Mouse (Mus musculus) thymus, adult 2 months (tissue): ENCODE measurements at regions not wholly inside any gene's neighbourhood (a gene's known extent, or its start where the extent isn't known, plus 50 kb on each side); places are given as distances from the start of the nearest gene placed in this dataset.

Source experiments
- DNase-seq: peaks from one replicate; pipeline ENCODE4 v3.0.0; 2021
- H3K27ac ChIP-seq: fragments of 200-500 bp; 2 replicates; pipeline ENCODE4 v1.5.1; 2012; ENCODE audit warnings: low read length, control low read depth; ENCODE audit not compliant: control insufficient read depth, insufficient read depth
- H3K27me3 ChIP-seq: fragments of 200-500 bp; 2 replicates; pipeline ENCODE4 v1.6.1; 2012; ENCODE audit warnings: mild to moderate bottlenecking, low read length, moderate library complexity, mixed read lengths; ENCODE audit not compliant: control insufficient read depth, insufficient read depth
- H3K36me3 ChIP-seq: fragments of 200-500 bp; 2 replicates; pipeline ENCODE4 v1.6.1; 2012; ENCODE audit warnings: mild to moderate bottlenecking, low read length, moderate library complexity; ENCODE audit not compliant: control insufficient read depth, insufficient read depth
- H3K4me1 ChIP-seq: fragments of 200-500 bp; replicated peaks from 2 replicates; pipeline ENCODE4 v1.6.1; 2012; ENCODE audit warnings: low read length; ENCODE audit not compliant: control insufficient read depth, insufficient read depth
- H3K4me3 ChIP-seq: fragments of 200-500 bp; 2 replicates; pipeline ENCODE4 v1.5.1; 2012; ENCODE audit warnings: mild to moderate bottlenecking, low read length, control low read depth, moderate library complexity; ENCODE audit not compliant: control insufficient read depth, insufficient read depth
- CTCF ChIP-seq: fragments of 200-500 bp; IDR thresholded peaks from 2 replicates; pipeline ENCODE4 v1.5.1; 2012; ENCODE audit warnings: mild to moderate bottlenecking, control low read depth, low read length, moderate library complexity, borderline replicate concordance; ENCODE audit not compliant: control insufficient read depth, poor library complexity, insufficient read depth; ENCODE audit errors: extremely low read depth
- POLR2A ChIP-seq: fragments of 200-500 bp; IDR thresholded peaks from 2 replicates; pipeline ENCODE4 v1.6.1; 2012; ENCODE audit warnings: mild to moderate bottlenecking, low read length, control low read depth, moderate library complexity; ENCODE audit not compliant: control insufficient read depth, poor library complexity, insufficient read depth; ENCODE audit errors: extremely low read depth
- WGBS: fragments of 180-500 bp; shearing (Covaris S2); methylation state at CpG from one replicate; pipeline ENCODE4 v1.1.7; 2018; 5-methylcytosine and 5-hydroxymethylcytosine counted together

DNA sequence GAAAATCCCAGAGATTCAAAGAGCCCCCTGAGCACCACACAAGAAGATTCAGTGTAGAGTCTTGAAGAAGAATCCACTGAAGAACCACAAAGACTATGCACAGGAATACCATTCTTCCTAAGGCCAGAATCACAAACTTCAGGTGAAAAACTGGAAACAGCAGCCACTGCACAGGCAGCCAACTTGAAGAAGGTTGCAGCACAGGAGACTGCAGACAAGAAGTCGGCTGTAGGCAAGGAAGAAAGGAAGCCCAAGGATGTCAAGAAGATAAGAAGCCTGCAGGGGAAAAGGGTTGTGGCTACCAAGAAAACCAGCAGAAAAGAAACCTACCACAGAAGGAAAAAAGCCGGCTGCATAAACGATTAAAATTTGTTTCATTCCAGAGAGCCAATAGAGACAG is 76.8 kb upstream of the Ngly1 start:
- TF ChIP-seq CTCF (no peak), POLR2A (no peak)
- no peaks in the 10 kb centered on the region for H3K36me3 ChIP-seq
- 4% methylated on average over 3 of the region's 3 CpGs for WGBS
- no peak for DNase-seq
- H3K4me1 ChIP-seq: peaks cover 15% of the 10 kb centered on the region
- H3K4me3 ChIP-seq: no peak overlapping the region
- H3K27me3 ChIP-seq: no peaks in the 10 kb centered on the region
- peak overlapping the region; percentile 93 for H3K27ac ChIP-seq

DNA sequence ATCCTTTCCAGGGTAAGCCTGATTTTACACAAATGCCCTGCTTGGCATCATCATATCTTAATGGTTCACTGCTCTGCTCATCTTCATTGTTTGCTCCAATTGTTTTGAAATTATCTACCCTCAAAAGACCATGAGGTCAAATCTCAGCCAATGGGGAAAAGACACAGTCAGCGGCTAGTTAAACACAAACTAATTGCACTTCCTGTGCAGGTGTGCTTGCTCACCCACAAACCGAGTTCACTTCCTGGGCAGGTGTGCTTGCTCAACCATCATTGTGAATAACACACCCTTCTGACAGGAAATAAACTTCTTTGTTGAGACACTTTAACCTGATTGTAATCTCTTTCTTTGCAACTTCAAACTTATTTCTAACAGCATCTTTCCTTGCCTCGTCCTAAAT is 75.8 kb upstream of the Ngly1 start:
- H3K4me3 ChIP-seq: no peak overlapping the region
- DNase-seq: peak; percentile 87
- peaks cover 14% of the 10 kb centered on the region for H3K4me1 ChIP-seq
- no peaks in the 10 kb centered on the region for H3K36me3 ChIP-seq
- TF ChIP-seq POLR2A (no peak), CTCF (no peak)
- 4% methylated on average over 3 of the region's 3 CpGs for WGBS
- no peaks in the 10 kb centered on the region for H3K27me3 ChIP-seq
- H3K27ac ChIP-seq: peak overlapping the region; percentile 22; the same call in 1 of the 2 replicates

DNA sequence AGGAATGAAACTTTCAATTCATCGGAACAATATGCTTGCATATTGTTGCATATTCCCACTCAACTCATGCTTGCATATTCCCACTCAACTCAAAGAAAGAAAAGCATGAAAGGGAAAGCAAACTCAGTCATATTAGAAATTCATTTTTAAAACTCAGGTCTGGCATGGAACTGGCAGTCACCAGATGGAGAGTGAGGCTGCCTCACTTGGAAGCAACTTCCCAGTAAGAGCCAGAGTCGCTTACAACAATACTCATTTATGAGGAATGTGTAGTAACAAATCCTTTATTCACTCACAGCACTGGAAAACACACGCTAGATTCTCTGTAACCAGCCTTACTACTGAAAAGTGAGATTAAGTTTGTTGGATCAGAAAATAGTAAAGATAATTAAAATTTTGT is 70.9 kb upstream of the Ngly1 start:
- Histone ChIP-seq H3K36me3 (no peaks in the 10 kb centered on the region), H3K27ac (no peak overlapping the region), H3K4me1 (peaks cover 7% of the 10 kb centered on the region), H3K27me3 (no peaks in the 10 kb centered on the region), H3K4me3 (no peak overlapping the region)
- no peak for DNase-seq
- 95% methylated on average over 3 of the region's 3 CpGs for WGBS
- TF ChIP-seq POLR2A: no peak
- TF ChIP-seq CTCF: no peak

DNA sequence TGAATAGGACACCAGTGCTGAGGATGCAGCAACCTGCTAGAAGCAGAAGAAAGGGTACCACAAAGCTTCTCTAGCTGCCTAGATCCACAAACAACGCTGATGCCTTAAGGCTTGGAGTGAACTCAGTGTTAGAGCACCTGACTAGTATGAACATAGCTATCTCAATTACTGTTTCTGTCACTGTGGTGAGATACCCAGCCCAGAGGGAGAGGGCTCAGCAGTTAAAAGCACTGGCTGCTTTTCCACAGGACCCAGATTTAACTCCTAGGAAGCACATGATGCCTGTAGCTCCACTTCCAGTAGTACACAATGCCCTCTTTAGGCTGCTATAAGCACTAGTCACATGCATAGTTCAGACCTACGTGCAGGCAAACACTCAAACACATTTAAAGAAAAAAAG is 67.3 kb upstream of the Ngly1 start:
- 31% methylated on average over 2 of the region's 2 CpGs for WGBS
- TF ChIP-seq POLR2A: no peak
- no peak for TF ChIP-seq CTCF
- DNase-seq: peak; percentile 42
- H3K36me3 ChIP-seq: no peaks in the 10 kb centered on the region
- no peak overlapping the region for H3K4me3 ChIP-seq
- peak overlapping the region; percentile 82 for H3K27ac ChIP-seq
- peaks cover 5% of the 10 kb centered on the region for H3K4me1 ChIP-seq
- H3K27me3 ChIP-seq: no peaks in the 10 kb centered on the region

DNA sequence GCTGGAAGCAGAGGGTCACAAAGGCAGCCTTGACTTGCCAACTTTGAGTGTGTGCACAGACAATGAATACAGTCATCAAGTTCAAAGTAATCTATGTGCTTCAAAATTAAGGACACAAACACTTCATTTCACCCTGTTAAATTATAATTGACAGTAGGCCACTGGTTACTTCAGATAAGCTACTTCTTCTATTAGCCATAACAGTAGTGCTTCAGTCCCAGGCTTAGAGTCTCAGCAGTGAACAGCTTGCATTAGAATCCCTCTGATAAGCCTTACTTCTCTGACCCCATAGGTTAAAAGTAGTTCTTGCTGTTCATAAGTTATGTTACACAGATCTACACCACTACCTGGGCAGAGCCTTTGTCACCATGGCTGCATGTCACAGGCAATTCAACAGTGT is 63.8 kb upstream of the Ngly1 start:
- Histone ChIP-seq H3K27me3 (no peaks in the 10 kb centered on the region), H3K27ac (no peak overlapping the region; the same call in 1 of the 2 replicates), H3K36me3 (no peaks in the 10 kb centered on the region), H3K4me1 (peaks cover 5% of the 10 kb centered on the region), H3K4me3 (no peak overlapping the region)
- TF ChIP-seq POLR2A: no peak
- no peak for TF ChIP-seq CTCF
- DNase-seq: no peak
